Mouse (Mus musculus) heart, embryonic 11.5 days (tissue): ENCODE measurements around the gene Gm14525. TPM values are rescaled to one million over a fixed set of nuclear protein-coding genes. Genes with fewer than 3 reads are reported as not detected.
"Not testable (repeated sequence)": the region's sequence is repeated elsewhere in the genome, so short reads cannot be mapped to it uniquely, and the experiment has no call there.

ENCODE experiments used
- ATAC-seq: fragments of 200-750 bp; cut with Nextera tagmentation; replicated peaks from 2 replicates; pipeline ENCODE4 v1.8.0; 2017; ENCODE audit warnings: moderate library complexity; ENCODE audit not compliant: insufficient number of reproducible peaks, low FRiP score, low TSS enrichment
- H3K27ac ChIP-seq: fragments of 300-500 bp; sonication (generic); 2 replicates; pipeline ENCODE4 v1.5.1; 2014; ENCODE audit warnings: mild to moderate bottlenecking, low read depth, low read length
- H3K27me3 ChIP-seq: fragments of 300-500 bp; sonication (generic); 2 replicates; pipeline ENCODE4 v1.6.1; 2014; ENCODE audit warnings: mild to moderate bottlenecking, low read length, mixed read lengths; ENCODE audit not compliant: control insufficient read depth, insufficient read depth
- H3K36me3 ChIP-seq: fragments of 300-500 bp; sonication (generic); 2 replicates; pipeline ENCODE4 v1.6.1; 2014; ENCODE audit warnings: mild to moderate bottlenecking, low read length, moderate library complexity, mixed read lengths; ENCODE audit not compliant: control insufficient read depth, insufficient read depth
- H3K4me1 ChIP-seq: fragments of 300-500 bp; sonication (generic); 2 replicates; pipeline ENCODE4 v1.6.1; 2014; ENCODE audit warnings: low read length; ENCODE audit not compliant: control insufficient read depth, insufficient read depth
- H3K4me2 ChIP-seq: fragments of 300-500 bp; sonication (generic); 2 replicates; pipeline ENCODE4 v1.6.1; 2014; ENCODE audit warnings: mild to moderate bottlenecking, moderate library complexity
- H3K4me3 ChIP-seq: fragments of 300-500 bp; sonication (generic); 2 replicates; pipeline ENCODE4 v1.5.1; 2014; ENCODE audit warnings: low read depth, low read length
- H3K9ac ChIP-seq: fragments of 300-500 bp; sonication (generic); 2 replicates; pipeline ENCODE4 v1.6.1; 2014; ENCODE audit warnings: mild to moderate bottlenecking, low read depth, low read length, moderate library complexity
- H3K9me3 ChIP-seq: fragments of 300-500 bp; sonication (generic); replicated peaks from 2 replicates; pipeline ENCODE4 v1.6.1; 2016; ENCODE audit warnings: low read length; ENCODE audit not compliant: control insufficient read depth
- WGBS: fragments of 180-500 bp; shearing (Covaris S2); extraction: QIAGEN DNeasy Blood & Tissue Kit; methylation state at CpG from one replicate; pipeline ENCODE4 v1.1.7; 2014; ENCODE audit not compliant: insufficient replicate concordance; 5-methylcytosine and 5-hydroxymethylcytosine counted together
- polyA plus RNA-seq: library from polyadenylated mRNA; unstranded; fragments of >200 nt; fragmentation: Nextera tagmentation; extraction: Ambion mirVana; gene quantifications from 2 replicates; pipeline ENCODE4 v1.2.1, GENCODE M21; 2014

The Gm14525 gene
- not detected in 2 replicates for polyA plus RNA-seq

DNA sequence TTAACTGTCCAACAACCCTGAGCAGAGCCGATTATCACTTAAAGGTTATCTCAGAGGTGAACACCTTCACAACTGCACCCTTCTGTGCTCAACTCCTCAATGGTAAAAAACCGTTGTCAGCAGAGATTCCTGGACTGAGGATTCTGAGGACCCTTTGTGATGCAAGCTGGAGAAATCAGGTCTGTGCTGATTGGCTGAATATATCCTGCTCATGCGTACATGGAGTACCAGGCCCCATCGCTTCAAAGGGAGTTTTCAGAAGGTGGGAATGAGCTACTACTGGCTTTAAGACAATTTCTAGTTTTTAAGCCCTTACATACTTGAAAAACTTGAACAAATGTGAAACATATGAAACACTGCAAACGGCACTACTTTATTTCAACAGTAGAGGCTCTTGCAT, at the start of gene Gm14525:
Gene Gm14525 (minus strand): TSS at position 101 of the 400 bp plus-strand sequence.
- not testable (repeated sequence) for H3K27me3 ChIP-seq, H3K4me1 ChIP-seq, H3K27ac ChIP-seq, H3K4me3 ChIP-seq, H3K4me2 ChIP-seq, ATAC-seq, H3K9me3 ChIP-seq, H3K9ac ChIP-seq, H3K36me3 ChIP-seq
- 71% methylated on average over 3 of the region's 5 CpGs for WGBS

Other genes starting within 250 kb of the Gm14525 start
- gene Slx, start 157.1 kb downstream of the Gm14525 start, polyA plus RNA-seq = not detected in 2 replicates
- gene Gm6121, start 233.1 kb upstream of the Gm14525 start, polyA plus RNA-seq = not detected in 2 replicates